ENCODE assay signal across 10 mouse cellular contexts in genomic region chr8:124507572-124508320, GRCm38 (mm10). TPM values are rescaled to one million over a fixed set of nuclear protein-coding genes. Genes with fewer than 3 reads are reported as not detected.
A peak's percentile ranks its signal among the peaks of the same experiment; 100 is the strongest.
DNase-seq lines count a peak whose midpoint lies in the region; ATAC-seq lines count a peak whose summit lies in the region.
"Had no signal": no experiment of that assay in that cellular context is flagged by ENCODE, and none has a peak within 500 bp of the region (broad histone marks: within the 10 kb centered on the region; RNA-seq: fewer than 3 reads in every experiment).

No protein-coding gene starts in this region.

- peak; percentile 80; the same call in 1 of the 2 replicates for ATAC-seq in cerebellum, adult (ENCODE audit: insufficient number of reproducible peaks, low FRiP score, low TSS enrichment)

- intact Hi-C loops in heart, postnatal 36 days (cut with DNase I): no loop called here
- intact Hi-C loops in heart, postnatal 25 days (cut with DNase I): no loop called here

- no peak for DNase-seq in cerebellum, postnatal 4 days (ENCODE audit: low spot score in 2 of 2)
- DNase-seq in cerebellum, postnatal 25 days: peak; percentile 77 to 83
- peak; percentile 47 to 57 for DNase-seq in layer of hippocampus, postnatal 10 days (ENCODE audit: low spot score in 2 of 2)
- peak; percentile 74 to 81 for DNase-seq in right cerebral cortex, postnatal 10 days (ENCODE audit: low spot score in 2 of 2)
- no peak for DNase-seq in heart, postnatal 36 days
- no peak for DNase-seq in thymus, postnatal 10 days (ENCODE audit: low spot score in 2 of 2)
- DNase-seq in heart, postnatal 25 days (ENCODE audit: low spot score): no peak
- DNase-seq: heart, adult 2 months; kidney, postnatal 25 days had no signal

RNA-seq across cellular contexts. Expression of gene Cog2, which starts 12.8 kb away (rescaled TPM):
- 10 to 100 TPM; 34.7 to 38.7 TPM for total RNA-seq in layer of hippocampus, postnatal 10 days (2021)
- total RNA-seq in heart, postnatal 36 days (2021): 10 to 100 TPM; 19.5 to 25.1 TPM
- total RNA-seq in heart, postnatal 25 days (2021): 10 to 100 TPM; 21.3 to 21.6 TPM

Comparison
In these comparisons a context has a peak if more than half of its experiments do, and no peak if none do; other contexts are left out.
1. DNase-seq: peak in cerebellum, postnatal 25 days (2 of 2), layer of hippocampus, postnatal 10 days (2 of 2) and right cerebral cortex, postnatal 10 days (2 of 2); none in cerebellum, postnatal 4 days (0 of 2), heart, postnatal 36 days (0 of 2), thymus, postnatal 10 days (0 of 2) and heart, postnatal 25 days (single experiment).